Mouse (Mus musculus) A20 (cell line): ENCODE measurements at regions not wholly inside any gene's neighbourhood (a gene's known extent, or its start where the extent isn't known, plus 50 kb on each side); places are given as distances from the start of the nearest gene placed in this dataset.

Experiments
- DNase-seq: peaks from one replicate; pipeline ENCODE4 v3.0.0-alpha.2; 2011; ENCODE audit warnings: low read depth, low spot score

DNA sequence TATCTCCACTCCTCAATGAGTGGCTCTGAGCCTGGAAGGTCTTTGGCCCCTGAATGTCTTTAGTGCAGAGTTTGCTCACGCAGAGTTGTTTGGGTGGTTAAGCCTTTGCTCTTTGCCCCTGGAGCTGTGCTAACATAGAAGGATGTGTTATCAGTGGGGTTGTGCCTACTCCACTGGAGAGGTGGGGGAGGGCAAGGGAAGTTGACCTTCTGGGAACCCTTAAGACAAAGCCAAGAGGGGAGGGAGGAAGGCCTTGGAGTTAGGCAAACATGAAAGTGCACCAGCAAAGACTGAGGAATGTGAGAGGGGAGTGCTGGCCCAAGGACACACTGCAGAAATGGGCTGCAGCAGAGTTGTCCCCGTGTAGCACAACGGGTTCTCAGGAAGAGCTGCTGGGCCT, 96.3 kb upstream of the Shh start:
- DNase-seq = no peak

GRCm38 (mm10) chr5:28562917-28563316, 95.9 kb upstream of the Shh start:
- DNase-seq = no peak

- no peak for DNase-seq
These were observed 86.5 kb upstream of the Shh start for GRCm38 (mm10) chr5:28553543-28553942.

DNA sequence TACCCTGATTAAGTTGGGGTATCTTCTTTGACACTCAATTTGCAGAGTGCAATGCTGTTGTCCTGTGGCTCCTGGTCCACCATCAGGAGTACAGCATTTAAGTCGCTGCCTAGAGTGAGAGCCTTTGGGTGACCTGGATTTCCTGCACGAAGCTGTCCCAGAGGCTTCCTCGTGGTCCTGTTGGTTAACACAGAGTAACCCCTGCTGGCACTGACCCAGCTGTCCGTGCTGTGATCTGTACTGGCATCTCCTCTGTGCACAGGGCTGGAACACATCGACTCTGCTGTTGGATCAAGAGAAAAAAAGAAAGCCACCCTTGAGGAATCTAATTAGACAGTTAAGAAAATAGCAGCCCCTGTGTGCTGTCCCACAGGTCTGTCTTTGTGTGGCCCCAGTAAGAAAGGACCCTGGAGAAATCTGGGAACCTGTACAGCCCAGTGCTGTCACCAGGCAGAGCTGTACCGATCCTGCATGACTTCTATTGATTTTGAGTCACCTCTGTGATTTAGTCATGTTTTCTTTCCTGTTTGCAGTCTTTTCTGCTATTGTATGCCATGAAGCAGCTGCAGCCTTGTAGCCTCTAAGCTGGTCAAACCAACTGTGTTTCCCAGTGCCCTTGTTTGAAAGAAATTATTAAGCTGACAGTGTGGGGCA, 63.3 kb upstream of the Shh start:
- no peak for DNase-seq

- DNase-seq = no peak
These were observed 59.4 kb upstream of the Shh start for GRCm38 (mm10) chr5:28526435-28526834.

DNA sequence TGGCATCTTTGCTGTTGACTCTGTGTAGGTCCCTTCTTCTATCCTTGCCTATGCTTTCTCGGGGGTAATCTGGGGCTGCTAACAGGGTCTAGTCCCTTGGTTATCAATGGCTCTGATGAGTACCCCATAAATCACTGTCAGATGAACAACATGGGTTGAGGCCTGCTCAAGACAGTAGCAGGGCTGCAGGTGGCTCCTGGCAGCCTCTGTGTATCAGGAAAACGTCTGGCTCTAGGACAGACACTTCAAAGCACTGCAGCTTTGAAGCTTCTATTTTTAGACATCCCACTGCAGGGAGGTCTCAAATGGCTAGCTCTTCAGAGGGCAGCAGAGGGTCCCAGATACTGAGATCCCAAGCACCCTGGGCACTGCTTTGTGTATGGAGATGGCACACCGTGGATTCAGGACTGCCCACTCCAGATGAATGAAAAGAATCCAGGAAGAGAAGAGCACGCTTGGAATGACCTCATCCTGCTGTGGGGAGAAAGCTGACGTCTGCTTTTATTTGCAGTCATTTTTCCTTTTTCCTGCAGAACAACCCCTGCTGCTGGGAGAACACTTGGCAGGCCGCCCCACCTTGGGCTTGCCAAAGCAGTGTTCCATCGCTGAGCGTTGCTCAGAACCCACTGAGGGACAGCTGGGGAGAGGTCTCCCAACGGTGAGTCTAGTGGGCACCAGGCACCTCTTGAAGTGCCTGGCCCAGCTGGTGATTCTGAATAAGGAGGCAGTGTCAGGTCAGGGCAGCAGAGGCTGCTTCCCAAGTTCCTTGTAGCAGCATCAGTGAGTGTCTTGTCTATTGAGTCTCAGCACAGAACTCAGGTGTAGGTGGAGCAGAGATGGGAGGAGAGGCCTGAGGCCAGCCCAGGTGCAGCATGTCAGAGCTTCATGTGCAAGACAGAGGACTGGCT, 54.0 kb upstream of the Shh start:
- DNase-seq = no peak

GRCm38 (mm10) chr5:28519059-28519543, 52.0 kb upstream of the Shh start:
- no peak for DNase-seq
